Mouse (Mus musculus) MEL-GATA-1-ER (cell line): Measurements from ENCODE around the gene Tmbim7.

Experiments
- DNase-seq: peaks from one replicate; pipeline ENCODE4 v3.0.0-alpha.2; 2012; ENCODE audit warnings: low read depth; ENCODE audit errors: extremely low read depth

Tmbim7 gene

DNA sequence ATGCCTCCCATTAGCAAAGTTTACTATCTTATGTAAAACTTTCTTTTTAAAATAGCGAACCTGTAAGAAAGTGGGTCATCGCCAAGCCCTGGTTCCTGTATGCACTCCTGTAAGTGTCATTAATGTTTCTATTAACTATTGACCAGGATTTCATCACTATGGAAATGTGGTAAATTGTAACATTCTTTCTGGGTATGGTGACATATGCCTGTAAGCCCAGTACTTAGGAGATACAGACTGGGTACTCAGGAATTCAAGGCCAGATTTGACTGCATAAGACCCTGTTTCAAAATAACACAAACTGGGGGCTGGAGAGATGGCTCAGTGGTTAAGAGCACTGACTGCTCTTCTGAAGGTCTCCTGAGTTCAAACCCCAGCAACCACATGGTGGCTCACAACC lies 14.2 kb downstream of the Tmbim7 start:
- DNase-seq: no peak

GRCm38 (mm10) chr5:3666585-3666984 lies 15.6 kb downstream of the Tmbim7 start:
- no peak for DNase-seq

DNA sequence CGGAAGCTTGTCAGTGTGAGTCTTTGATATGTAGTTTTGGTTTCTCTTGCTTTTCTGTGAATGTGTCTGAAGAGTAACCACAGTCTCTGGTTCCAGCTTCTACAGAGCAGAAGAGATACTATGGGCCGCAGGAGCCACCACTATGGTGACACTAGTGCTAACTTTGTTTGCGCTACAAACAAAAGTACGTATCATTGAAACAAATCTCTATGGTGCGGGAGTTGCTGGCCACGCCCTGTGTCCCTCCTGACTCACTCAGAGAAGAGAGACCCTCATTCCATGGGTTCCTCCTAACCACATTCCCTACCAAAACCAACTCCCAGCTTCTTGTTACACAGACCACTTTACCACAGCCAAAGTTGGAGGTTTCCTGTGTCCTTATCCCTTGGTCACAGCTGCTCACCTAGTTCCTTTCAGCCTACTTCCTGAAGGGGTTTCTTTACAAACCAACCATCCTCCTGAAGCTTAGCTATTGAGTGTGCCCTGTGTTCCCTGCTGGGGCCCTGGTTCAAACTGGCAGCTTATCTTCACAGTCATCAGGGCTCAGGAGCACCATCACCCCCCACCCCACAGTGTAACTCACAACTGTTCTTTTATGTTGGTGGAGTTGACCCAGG lies 19.1 kb downstream of the Tmbim7 start:
- peak; percentile 80 for DNase-seq

GRCm38 (mm10) chr5:3688298-3688697 lies 37.3 kb downstream of the Tmbim7 start:
- no peak for DNase-seq

GRCm38 (mm10) chr5:3691283-3691682 lies 40.3 kb downstream of the Tmbim7 start:
- DNase-seq: no peak

DNA sequence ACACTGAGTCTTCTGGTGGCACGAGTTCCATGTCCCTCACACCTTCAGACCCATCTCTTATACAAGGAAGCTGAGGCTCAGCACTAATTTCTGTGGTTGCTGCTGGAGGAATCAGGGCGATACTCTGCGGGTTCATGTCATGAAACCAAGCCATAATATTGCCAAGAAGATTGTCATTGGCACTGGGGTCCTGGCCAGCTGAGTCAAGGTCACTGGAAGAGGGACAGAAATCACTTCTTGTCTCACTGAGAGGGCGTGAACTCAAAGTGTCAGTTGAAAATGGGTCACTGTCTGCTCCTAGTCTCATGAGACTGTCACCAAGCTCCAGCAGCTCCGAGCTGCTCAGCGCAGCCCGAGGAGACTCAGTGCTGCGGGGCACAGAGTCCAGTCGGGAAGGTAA lies 42.0 kb downstream of the Tmbim7 start:
- no peak for DNase-seq

DNA sequence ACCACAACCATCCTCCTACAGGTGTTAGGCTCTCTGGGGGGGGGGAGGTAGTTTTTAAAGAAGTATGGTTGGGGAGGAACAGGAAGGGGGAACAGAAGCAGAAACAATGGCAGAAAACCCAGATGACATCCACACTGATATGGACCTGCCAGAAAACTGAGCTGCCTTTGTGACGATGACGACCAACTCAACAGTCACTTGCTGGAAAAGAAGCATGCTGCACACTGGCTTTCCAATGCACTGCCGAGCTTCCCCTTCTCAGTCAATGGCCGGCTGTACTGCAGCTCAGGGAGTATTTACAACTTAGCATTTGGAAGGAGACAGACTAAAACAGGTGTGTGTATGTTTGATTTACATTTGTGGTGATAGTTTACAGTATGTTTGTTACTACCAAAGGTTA lies 44.2 kb downstream of the Tmbim7 start:
- DNase-seq: no peak

GRCm38 (mm10) chr5:3696031-3696430 lies 45.0 kb downstream of the Tmbim7 start:
- DNase-seq: peak; percentile 56

- no peak for DNase-seq
Observed at GRCm38 (mm10) chr5:3700025-3700424, 49.0 kb downstream of the Tmbim7 start.

DNA sequence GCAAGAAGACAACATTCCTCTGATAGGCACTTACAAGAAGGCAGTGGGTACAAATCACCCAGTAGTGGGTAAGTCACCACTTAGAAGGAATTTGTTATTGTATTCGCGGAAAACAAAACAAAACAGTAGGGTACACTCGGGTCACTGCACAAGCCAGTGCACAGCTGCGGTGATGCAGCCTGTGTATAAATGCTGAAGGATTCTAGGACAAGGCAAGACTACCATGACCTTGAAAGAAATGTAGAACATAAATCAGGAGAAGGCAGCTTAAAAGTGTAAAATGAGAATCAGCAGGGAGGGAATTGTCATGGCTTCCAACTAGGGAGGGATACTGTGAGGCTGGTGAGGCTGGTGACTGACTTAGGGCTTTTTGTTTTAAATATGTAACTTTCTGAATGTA lies 51.2 kb downstream of the Tmbim7 start:
- no peak for DNase-seq

DNA sequence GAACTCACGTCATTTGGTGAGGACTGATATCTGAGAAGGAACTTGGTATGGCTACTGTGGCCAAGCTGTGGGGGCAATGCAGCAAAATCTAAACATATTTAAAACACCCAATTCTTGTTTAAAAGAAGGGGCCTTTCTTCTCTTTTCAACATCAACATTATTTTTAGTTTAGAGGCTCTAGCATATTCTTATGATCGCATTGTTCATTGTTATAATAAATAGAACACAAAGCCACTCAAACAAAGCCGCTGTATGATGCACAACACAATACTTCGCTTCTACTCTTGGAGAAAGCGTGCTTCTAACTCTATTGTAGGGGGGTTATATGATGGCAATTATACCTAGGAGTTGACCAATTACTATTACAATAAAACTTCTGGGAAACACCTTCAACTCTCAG lies 64.8 kb downstream of the Tmbim7 start:
- no peak for DNase-seq

- DNase-seq: no peak
Observed at GRCm38 (mm10) chr5:3719371-3719770, 68.4 kb downstream of the Tmbim7 start.

DNA sequence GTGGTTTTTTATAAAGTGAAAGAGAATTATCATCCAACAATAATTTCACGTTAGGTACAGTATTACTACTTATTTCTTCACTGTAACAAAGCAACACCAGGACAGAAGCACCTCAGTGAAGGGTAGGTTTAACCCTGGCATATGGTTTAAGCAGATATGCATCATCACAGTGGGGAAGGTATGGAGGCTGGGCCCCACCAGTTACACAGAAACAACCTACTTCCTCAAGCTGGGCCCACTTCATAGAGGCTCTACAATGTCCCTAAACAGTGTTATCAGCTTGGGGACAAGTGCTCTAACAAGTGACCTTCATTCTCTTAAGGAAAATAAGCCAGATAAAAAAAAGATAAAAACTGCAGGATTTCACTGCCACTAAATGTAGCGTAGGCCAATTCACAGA lies 71.9 kb downstream of the Tmbim7 start:
- DNase-seq: peak; percentile 60

DNA sequence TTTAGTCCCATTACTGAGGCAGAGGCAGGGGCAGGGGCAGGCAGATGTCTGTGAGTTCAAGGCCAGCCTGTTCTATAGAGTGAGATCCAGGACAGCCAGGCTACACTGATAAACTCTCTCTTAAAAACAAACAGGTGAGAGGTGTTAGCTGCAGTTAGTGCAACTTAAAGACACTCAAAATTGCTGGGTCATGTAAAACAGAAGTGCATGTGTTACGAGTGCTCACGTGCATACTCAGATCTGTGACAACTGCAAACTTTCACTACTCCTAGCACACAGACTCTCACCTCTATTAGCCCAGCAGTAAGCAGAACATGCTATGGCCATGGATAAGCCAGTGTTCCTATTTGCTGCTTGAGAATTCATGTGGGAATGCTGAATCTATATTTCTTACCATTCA lies 72.4 kb downstream of the Tmbim7 start:
- no peak for DNase-seq

- DNase-seq: no peak
Observed at GRCm38 (mm10) chr5:3725491-3725890, 74.5 kb downstream of the Tmbim7 start.

DNA sequence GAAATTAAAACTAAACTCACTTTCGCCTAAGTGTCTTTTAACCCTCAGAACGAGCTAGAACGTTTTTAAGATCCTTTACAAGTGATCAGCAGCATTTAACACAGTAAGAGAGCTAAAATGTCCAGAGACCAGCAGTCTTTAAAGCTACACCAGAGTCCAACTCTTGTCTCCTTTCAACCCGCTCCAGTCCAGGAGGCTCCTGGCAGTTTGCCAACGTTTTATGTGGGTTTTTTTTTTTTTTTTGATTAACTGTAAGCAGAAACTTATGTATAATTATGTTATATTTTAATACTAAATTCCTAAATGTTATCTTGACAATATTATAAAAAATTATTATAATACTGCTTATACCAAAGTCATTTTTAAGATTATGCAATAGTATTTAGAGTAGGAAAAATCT lies 77.8 kb downstream of the Tmbim7 start:
- no peak for DNase-seq
